Mouse (Mus musculus) leukemia stem cell, adult 10-12 weeks (primary cell): ENCODE measurements around the gene Olfr1511. TPM values are rescaled to one million over a fixed set of nuclear protein-coding genes. Genes with fewer than 3 reads are reported as not detected.

Experiments
- polyA plus RNA-seq: library from polyadenylated mRNA; stranded (reverse); fragments of >175 nt; gene quantifications from 2 replicates; pipeline ENCODE4 v1.2.3, GENCODE M21; 2012; ENCODE audit warnings: low replicate concordance

Olfr1511 gene
- polyA plus RNA-seq = not detected in 2 replicates

DNA sequence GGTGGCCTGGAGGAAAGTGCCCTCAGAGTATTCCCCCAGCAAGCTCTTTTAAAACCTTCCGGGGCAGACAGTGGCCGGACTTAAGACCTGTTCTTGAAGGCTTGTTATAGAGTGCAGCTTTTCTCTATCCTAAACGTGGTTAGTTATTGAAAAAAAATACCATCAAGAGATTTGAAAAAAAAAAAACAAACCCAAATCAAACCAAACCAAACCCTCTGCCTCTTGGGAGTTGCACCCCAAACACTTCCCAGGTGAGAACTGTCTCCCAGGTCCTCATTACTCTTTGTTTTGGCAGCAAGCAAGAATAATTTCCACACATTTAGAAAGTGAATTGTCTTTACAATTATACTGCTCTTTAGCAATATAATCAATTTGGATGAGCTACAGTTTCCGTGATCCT is at the start of gene Olfr1511:
Gene Olfr1511, minus strand, starts transcription at position 101 of the 400 bp plus-strand sequence.

DNA sequence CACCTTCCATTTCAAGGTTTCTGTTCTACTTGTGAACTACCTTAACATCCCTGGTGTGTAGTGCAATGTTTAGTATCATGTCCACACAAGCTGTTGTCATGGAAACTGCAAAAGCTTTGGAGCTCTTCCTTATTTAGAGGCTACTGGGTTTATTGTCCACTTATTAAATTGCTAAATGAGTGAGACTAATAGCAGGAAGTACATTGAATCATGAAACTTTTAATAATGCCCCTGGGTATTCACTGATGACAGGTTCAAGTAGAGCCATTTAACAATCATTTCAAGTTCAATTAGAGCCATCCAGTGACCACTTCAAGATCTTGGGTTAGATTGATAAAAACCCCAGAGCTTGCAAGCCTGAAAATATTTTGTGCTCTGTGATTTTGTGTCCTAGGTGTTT is 45.5 kb upstream of the Olfr1511 start, which contains the start of gene Olfr1509:
Gene Olfr1509, plus strand, starts transcription at position 301 of the 400 bp plus-strand sequence.

DNA sequence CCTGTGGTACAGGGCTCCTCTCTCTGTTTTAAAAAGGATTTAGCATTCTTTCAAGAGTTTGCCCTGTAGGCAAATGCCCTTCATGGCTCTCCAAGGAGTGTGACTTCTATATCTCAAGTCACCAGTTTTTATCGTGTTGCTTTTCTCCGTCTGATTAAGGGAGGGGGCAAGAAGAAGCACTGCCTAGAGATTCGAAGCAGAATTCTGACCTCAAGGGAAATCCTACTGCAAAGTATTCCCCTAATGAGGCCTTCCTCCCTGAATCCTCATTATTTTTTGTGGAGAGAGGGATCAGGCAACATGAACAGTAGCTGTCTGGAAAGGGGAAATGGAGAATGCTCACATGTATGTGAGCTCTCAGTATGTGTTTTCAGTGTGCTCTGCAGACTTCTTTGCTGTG is 17.1 kb upstream of the Olfr1511 start, which contains the start of gene Olfr1510:
Gene Olfr1510, minus strand, starts transcription at position 101 of the 400 bp plus-strand sequence.

DNA sequence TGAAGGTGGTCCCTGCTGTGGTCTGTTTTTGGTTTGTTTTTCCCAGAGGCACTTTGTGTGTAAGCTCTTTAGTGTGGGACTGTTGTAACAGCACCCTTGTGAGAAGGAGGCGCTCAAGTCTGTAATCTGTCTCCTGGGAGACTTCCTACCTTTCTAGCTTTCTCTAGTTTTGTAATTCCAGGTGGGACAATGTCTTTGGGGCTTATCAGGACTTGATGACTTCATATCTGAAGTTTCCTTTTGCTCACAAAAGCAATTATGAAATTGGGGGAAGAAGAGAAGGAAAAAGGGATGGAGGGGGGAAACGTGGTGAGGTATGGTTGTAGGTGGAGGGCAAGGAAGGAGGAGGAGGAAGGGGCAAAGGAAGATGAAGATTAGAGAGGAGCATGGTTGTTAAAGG is 18.1 kb downstream of the Olfr1511 start, which contains the start of gene Olfr1512:
Gene Olfr1512, minus strand, starts transcription at position 101 of the 400 bp plus-strand sequence.

DNA sequence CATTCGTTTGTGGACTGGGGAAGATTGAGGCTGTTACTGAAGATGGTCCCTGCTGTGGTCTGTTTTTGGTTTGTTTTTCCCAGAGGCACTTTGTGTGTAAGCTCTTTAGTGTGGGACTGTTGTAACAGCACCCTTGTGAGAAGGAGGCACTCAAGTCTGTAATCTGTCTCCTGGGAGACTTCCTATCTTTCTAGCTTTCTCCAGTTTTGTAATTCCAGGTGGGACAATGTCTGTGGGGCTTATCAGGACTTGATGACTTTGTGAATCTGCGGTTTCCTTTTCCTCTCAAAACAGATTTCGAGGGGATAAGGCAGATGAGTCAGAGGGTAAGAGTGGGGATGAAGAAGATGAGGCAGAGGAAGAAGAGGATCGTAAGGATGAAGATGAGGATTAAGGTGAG is 40.9 kb downstream of the Olfr1511 start, which contains the start of gene Olfr1513:
Gene Olfr1513, minus strand, starts transcription at position 101 of the 400 bp plus-strand sequence.

Other genes with a start within 250 kb of the Olfr1511 start
- gene Supt16, start 200.0 kb downstream of the Olfr1511 start, polyA plus RNA-seq = 7.6 and 27.2 TPM in 2 replicates
- 5.9 and 16.9 TPM in 2 replicates for gene Chd8, start 139.6 kb downstream of the Olfr1511 start, polyA plus RNA-seq
- gene Tox4, start 118.2 kb downstream of the Olfr1511 start, polyA plus RNA-seq = 12.4 and 22.4 TPM in 2 replicates
- 0.17 and 0.73 TPM in 2 replicates for gene Rab2b, start 117.8 kb downstream of the Olfr1511 start, polyA plus RNA-seq
- 2.8 and 8.4 TPM in 2 replicates for gene Mettl3, start 92.3 kb downstream of the Olfr1511 start, polyA plus RNA-seq
- gene Sall2, start 68.6 kb downstream of the Olfr1511 start, polyA plus RNA-seq = 0.51 and 0.54 TPM in 2 replicates
- gene Olfr1513, start 41.0 kb downstream of the Olfr1511 start, polyA plus RNA-seq = not detected in 2 replicates
- gene Olfr1512, start 18.2 kb downstream of the Olfr1511 start, polyA plus RNA-seq = not detected in 2 replicates
- gene Olfr1510, start 17.0 kb upstream of the Olfr1511 start, polyA plus RNA-seq = not detected in 2 replicates
- gene Olfr1509, start 45.6 kb upstream of the Olfr1511 start, polyA plus RNA-seq = not detected in 2 replicates
- gene Olfr1508, start 70.1 kb upstream of the Olfr1511 start, polyA plus RNA-seq = not detected in 2 replicates
- not detected in 2 replicates for gene Olfr1507, start 98.4 kb upstream of the Olfr1511 start, polyA plus RNA-seq